Mouse (Mus musculus): ENCODE measurements around the gene Mrpl54.

- TF ChIP-seq CTCF (IDR thresholded peaks at IDR 0.05; ENCODE audit: insufficient read depth, low read length) = no peak
- no peak for TF ChIP-seq POLR2A (IDR thresholded peaks at IDR 0.05; ENCODE audit: borderline replicate concordance, extremely low read depth, low read depth, low read length)
Measured at GRCm38 (mm10) chr10:81268643-81269412, 2.1 kb upstream of the Mrpl54 start.

All from lung, adult 2 months (tissue).